Mouse (Mus musculus) spleen, postnatal 4 days (tissue): ENCODE measurements at regions not wholly inside any gene's neighbourhood (a gene's known extent, or its start where the extent isn't known, plus 50 kb on each side); places are given as distances from the start of the nearest gene placed in this dataset.

Source experiments
- DNase-seq, 2 experiments: peaks; one replicate each; pipeline ENCODE4 v3.0.0; 2022; ENCODE audit warnings: low spot score in 2 of 2

- no peak for DNase-seq
Observed at GRCm38 (mm10) chr5:53381492-53382199, 84.3 kb upstream of the Rbpj start.

- no peak for DNase-seq
Observed at GRCm38 (mm10) chr5:53384026-53384425, 81.9 kb upstream of the Rbpj start.

- no peak for DNase-seq
Observed at GRCm38 (mm10) chr5:53385513-53386148, 80.3 kb upstream of the Rbpj start.

GRCm38 (mm10) chr5:53393571-53393970, 72.4 kb upstream of the Rbpj start:
- no peak for DNase-seq

GRCm38 (mm10) chr5:53394560-53394959, 71.4 kb upstream of the Rbpj start:
- no peak for DNase-seq

GRCm38 (mm10) chr5:53398428-53399058, 67.4 kb upstream of the Rbpj start:
- DNase-seq: no peak

GRCm38 (mm10) chr5:53401093-53401492, 64.9 kb upstream of the Rbpj start:
- no peak for DNase-seq

GRCm38 (mm10) chr5:53402022-53402421, 63.9 kb upstream of the Rbpj start:
- no peak for DNase-seq

GRCm38 (mm10) chr5:53402619-53403151, 63.3 kb upstream of the Rbpj start:
- DNase-seq: no peak

GRCm38 (mm10) chr5:53405929-53406328, 60.0 kb upstream of the Rbpj start:
- DNase-seq: no peak

GRCm38 (mm10) chr5:53407646-53408045, 58.3 kb upstream of the Rbpj start:
- no peak for DNase-seq

GRCm38 (mm10) chr5:53408235-53408634, 57.7 kb upstream of the Rbpj start:
- DNase-seq: no peak

- DNase-seq: no peak
Observed at GRCm38 (mm10) chr5:53409740-53410139, 56.2 kb upstream of the Rbpj start.

GRCm38 (mm10) chr5:53412391-53413075, 53.4 kb upstream of the Rbpj start:
- DNase-seq: no peak

GRCm38 (mm10) chr5:53413677-53414076, 52.3 kb upstream of the Rbpj start:
- no peak for DNase-seq

GRCm38 (mm10) chr5:53415472-53415871, 50.5 kb upstream of the Rbpj start:
- no peak for DNase-seq
